Mouse (Mus musculus) G1E (cell line): ENCODE data around the gene Vmn1r183.

Experiments
- CTCF ChIP-seq: IDR thresholded peaks from 2 replicates; pipeline ENCODE4 v1.5.1; 2012; ENCODE audit warnings: low read depth, low read length, inconsistent platforms, mixed read lengths
- GATA1 ChIP-seq: IDR thresholded peaks from 2 replicates; pipeline ENCODE4 v1.6.1; 2012; ENCODE audit warnings: borderline replicate concordance, low read length, inconsistent platforms, mixed read lengths
- POLR2AphosphoS5 ChIP-seq: IDR thresholded peaks from 2 replicates; pipeline ENCODE4 v1.6.1; 2012; ENCODE audit warnings: low read depth, low read length, inconsistent platforms; ENCODE audit not compliant: insufficient replicate concordance
- TAL1 ChIP-seq: conservative IDR thresholded peaks from 2 replicates; pipeline ENCODE4 v1.6.1; 2012; ENCODE audit warnings: low read depth, low read length, inconsistent platforms, mixed read lengths

DNA sequence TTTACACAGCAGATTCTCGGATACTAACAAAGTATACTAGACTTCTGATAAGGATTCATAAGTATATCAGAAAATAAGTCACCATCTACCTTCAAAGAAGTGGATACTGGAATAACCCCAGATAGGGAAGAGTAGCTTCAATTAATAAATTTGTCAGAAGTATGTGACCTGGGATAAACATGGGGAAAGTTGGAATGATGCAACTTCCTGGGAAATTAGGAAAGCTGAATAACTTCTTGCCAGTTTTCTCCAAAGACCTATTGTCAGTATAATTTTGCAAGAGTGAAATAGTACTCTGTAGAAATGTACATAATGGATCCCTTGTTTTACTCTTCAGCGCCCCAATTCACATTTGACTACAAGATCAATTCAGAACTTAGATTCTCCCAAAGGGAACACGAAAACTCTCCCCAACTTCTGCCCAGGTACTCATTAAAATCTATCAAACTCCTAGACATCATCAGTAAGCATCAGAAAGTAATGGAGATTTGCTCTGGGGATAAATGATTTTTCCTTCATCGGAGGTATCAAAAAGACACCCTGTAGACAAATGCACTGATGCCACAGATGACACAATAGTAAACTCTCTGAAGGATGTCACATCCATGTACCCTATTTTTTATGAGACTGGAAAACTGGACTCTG lies at the start of gene Vmn1r183:
- TF ChIP-seq CTCF (no peak), GATA1 (no peak), TAL1 (no peak), POLR2AphosphoS5 (no peak)
